Mouse (Mus musculus) limb, embryonic 10.5 days (tissue): ENCODE results near the gene Anp32b. TPM values are rescaled to one million over a fixed set of nuclear protein-coding genes. Genes with fewer than 3 reads are reported as not detected.

Experiments
- DNase-seq: peaks from one replicate; pipeline ENCODE4 v3.0.0-alpha.2; 2017; ENCODE audit warnings: low spot score
- H3K27ac ChIP-seq: fragments of 300-500 bp; sonication (generic); 2 replicates; pipeline ENCODE4 v1.5.1; 2016; ENCODE audit warnings: mild to moderate bottlenecking
- H3K27me3 ChIP-seq: fragments of 300-500 bp; sonication (generic); 2 replicates; pipeline ENCODE4 v1.6.1; 2016; ENCODE audit warnings: low read depth, mild to moderate bottlenecking; ENCODE audit not compliant: poor library complexity, severe bottlenecking
- H3K36me3 ChIP-seq: fragments of 300-500 bp; sonication (generic); 2 replicates; pipeline ENCODE4 v1.6.1; 2016; ENCODE audit warnings: mild to moderate bottlenecking, moderate library complexity
- H3K4me1 ChIP-seq: fragments of 300-500 bp; sonication (generic); 2 replicates; pipeline ENCODE4 v1.6.1; 2016
- H3K4me3 ChIP-seq: fragments of 300-500 bp; sonication (generic); 2 replicates; pipeline ENCODE4 v1.5.1; 2016; ENCODE audit warnings: mild to moderate bottlenecking, moderate library complexity
- H3K9me3 ChIP-seq: fragments of 300-500 bp; sonication (generic); replicated peaks from 2 replicates; pipeline ENCODE4 v1.6.1; 2016; ENCODE audit warnings: mild to moderate bottlenecking
- WGBS: fragments of 180-500 bp; shearing (Covaris S2); methylation state at CpG from one replicate; pipeline ENCODE4 v1.1.7; 2016; 5-methylcytosine and 5-hydroxymethylcytosine counted together
- polyA plus RNA-seq: library from polyadenylated mRNA; unstranded; fragments of >200 nt; fragmentation: Nextera tagmentation; extraction: Ambion mirVana; gene quantifications from 2 replicates; pipeline ENCODE4 v1.2.1, GENCODE M21; 2016

Gene Anp32b
- polyA plus RNA-seq, 1 experiment from 2014 or later, result 405 TPM

GRCm38 (mm10) chr4:46442501-46442900 is 8.2 kb upstream of the Anp32b start:
- Histone ChIP-seq H3K4me3 (no peak overlapping the region), H3K27ac (no peak overlapping the region), H3K9me3 (no peaks in the 10 kb centered on the region), H3K4me1 (no peaks in the 10 kb centered on the region; the same call in 1 of the 2 replicates), H3K27me3 (no peaks in the 10 kb centered on the region), H3K36me3 (no peaks in the 10 kb centered on the region)
- WGBS, result 80% methylated on average over 4 of the region's 4 CpGs
- DNase-seq, result no peak

DNA sequence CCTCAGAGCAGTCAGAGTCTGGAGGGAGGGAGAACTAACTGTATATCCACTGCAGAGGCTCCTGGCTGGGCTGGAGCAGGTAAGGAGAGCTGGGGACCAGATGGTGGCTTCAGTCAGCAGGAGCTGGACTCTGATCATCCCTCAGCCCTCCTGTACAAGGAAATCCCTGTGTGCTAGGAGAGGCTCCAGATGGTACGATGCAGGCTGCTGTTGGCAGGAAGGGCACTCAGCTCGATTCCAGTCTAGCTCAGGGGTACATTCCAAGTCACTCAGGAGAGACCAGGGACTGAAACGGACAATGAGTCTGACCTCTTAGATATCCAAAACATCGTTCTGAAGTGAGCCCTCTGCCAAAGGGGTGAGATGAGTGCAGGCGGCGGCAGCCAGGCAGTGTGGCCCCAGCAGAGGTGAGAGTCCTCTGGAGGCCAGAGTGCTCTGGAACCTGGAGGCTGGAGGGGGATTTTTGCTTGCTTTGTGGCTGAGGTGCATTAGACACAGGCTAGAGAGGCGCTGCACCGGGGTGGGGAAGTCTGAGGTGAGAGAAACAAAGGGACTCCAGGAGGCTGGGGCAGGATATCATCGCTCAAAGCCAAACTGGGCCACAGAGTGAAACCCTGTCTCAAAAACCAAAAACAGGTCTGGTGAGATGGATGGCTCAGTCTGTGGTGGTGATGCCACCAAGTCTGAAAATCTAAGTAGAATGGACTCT is 5.3 kb upstream of the Anp32b start:
- Histone ChIP-seq H3K27ac (no peak overlapping the region), H3K9me3 (no peaks in the 10 kb centered on the region)
- WGBS, result 57% methylated on average over 9 of the region's 9 CpGs

GRCm38 (mm10) chr4:46447461-46447860 is 3.2 kb upstream of the Anp32b start:
- WGBS, result 62% methylated on average over 1 of the region's 1 CpGs
- no peak overlapping the region for H3K27ac ChIP-seq
- no peaks in the 10 kb centered on the region for H3K27me3 ChIP-seq
- peaks cover 13% of the 10 kb centered on the region for H3K4me1 ChIP-seq
- H3K9me3 ChIP-seq, result no peaks in the 10 kb centered on the region
- no peaks in the 10 kb centered on the region for H3K36me3 ChIP-seq
- no peak for DNase-seq
- no peak overlapping the region for H3K4me3 ChIP-seq

More for the DNA sequence above, 5.3 kb upstream of the Anp32b start:
- Histone ChIP-seq H3K4me3 (no peak overlapping the region), H3K27me3 (no peaks in the 10 kb centered on the region), H3K4me1 (peaks cover 6% of the 10 kb centered on the region), H3K36me3 (no peaks in the 10 kb centered on the region)
- no peak for DNase-seq

GRCm38 (mm10) chr4:46448886-46449285 is 1.8 kb upstream of the Anp32b start:
- Histone ChIP-seq H3K9me3 (no peaks in the 10 kb centered on the region), H3K27me3 (no peaks in the 10 kb centered on the region), H3K27ac (no peak overlapping the region), H3K36me3 (peaks cover 4% of the 10 kb centered on the region), H3K4me3 (no peak overlapping the region), H3K4me1 (peaks cover 28% of the 10 kb centered on the region)
- WGBS, result 66% methylated on average over 6 of the region's 6 CpGs
- no peak for DNase-seq

DNA sequence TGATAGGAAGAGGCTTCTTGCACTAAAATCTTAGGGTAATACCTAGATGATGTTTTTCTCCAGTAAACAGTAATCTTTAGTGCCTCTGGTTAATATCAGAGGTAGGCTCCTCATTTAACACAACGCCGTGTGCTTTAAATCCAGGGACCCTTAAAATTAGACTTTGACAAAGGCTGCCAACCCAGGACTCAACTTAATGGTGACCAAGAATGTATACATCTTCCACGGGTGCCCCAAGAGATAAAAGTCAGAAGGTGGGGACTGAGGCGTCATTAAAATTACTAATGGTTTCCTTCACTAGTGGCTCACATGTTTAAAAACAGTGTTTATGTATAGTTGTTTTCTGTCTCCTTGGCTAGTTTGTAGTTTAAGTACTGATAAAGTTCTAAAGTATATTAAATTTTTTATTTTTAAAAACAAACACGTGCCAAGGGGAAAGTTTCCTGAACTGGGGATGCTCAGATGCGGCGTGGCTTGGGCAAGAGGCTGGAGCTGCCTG is 633 bp upstream of the Anp32b start:
- 22% methylated on average over 7 of the region's 7 CpGs for whole genome bisulfite sequencing

DNA sequence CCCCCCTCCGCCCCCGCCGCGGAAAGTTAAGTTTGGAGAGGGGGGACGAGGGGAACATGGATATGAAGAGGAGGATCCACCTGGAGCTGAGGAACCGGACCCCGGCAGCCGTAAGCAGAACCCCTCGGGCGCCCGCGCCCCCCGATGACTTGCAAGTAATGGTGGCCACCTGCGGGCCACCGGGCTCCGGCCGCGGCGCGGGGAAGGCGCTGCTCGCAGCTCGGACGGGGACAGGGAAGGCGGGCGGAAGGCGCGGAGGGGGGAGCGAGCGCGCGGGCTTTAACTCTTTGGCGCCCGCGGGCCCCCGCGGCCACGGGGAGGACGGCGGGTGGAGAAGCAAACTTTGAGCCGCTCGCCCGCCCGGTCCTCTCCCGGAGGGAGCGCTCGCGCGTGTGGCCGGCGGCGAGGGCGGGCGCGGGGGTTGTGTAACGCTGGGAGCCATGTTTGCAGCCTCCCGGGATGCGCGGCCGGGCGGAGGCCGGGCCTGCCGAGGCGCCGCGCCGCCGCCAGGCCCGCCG is 597 bp downstream of the Anp32b start:
- Histone ChIP-seq H3K9me3 (no peaks in the 10 kb centered on the region), H3K4me3 (peak overlapping the region; percentile 90), H3K27ac (peak overlapping the region; percentile 100), H3K27me3 (no peaks in the 10 kb centered on the region), H3K36me3 (peaks cover 9% of the 10 kb centered on the region), H3K4me1 (peaks cover 41% of the 10 kb centered on the region)
- DNase-seq, result peak; percentile 78
- WGBS, result under 1% methylated on average over 69 of the region's 70 CpGs

More for the DNA sequence above, 633 bp upstream of the Anp32b start:
- no peak for DNase-seq
- Histone ChIP-seq H3K4me1 (peaks cover 35% of the 10 kb centered on the region), H3K27me3 (no peaks in the 10 kb centered on the region), H3K36me3 (peaks cover 4% of the 10 kb centered on the region), H3K27ac (peak overlapping the region; percentile 100), H3K4me3 (peak overlapping the region; percentile 90), H3K9me3 (no peaks in the 10 kb centered on the region)

DNA sequence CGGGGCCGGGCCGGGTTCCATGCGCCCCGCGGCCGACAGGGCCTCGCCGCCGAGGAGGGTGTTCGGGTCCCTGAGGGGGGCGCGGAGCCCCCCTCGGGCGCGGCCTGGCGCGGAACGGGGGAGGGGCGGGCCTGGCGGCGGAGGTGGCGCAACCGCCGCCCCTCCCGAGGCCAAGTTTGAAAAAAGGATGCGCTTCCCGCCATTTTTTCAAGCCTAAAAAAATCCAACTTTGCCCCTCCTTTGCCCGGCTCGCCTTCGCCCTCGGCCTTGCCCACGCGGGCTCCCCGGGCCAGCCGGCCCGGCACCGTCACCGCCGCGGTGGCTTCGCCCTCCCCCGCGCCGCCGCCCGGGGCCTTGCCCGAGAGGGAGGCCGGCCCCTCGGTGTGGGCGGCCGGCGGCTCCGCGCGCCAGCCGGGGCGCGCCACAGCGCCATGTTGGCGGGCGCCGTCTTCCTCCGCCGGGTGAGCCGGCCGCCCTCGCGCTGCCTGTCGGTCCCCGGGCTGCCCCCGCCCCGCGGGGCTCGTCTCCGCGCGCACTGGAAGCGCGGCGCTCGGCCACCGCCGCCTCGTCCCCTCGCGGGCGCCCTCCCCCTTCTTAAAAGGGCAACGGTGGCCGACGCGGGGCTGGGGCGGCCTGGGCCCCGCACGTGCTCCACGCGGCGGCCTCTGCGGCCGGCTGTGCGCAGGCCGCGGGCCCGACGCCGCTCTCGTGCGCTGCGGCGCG is 1.2 kb downstream of the Anp32b start:
- Histone ChIP-seq H3K27me3 (no peaks in the 10 kb centered on the region), H3K4me3 (peak overlapping the region; percentile 90), H3K4me1 (peaks cover 47% of the 10 kb centered on the region), H3K9me3 (no peaks in the 10 kb centered on the region), H3K27ac (peak overlapping the region; percentile 100), H3K36me3 (peaks cover 15% of the 10 kb centered on the region)
- peak; percentile 75 for DNase-seq
- WGBS, result under 1% methylated on average over 103 of the region's 111 CpGs

DNA sequence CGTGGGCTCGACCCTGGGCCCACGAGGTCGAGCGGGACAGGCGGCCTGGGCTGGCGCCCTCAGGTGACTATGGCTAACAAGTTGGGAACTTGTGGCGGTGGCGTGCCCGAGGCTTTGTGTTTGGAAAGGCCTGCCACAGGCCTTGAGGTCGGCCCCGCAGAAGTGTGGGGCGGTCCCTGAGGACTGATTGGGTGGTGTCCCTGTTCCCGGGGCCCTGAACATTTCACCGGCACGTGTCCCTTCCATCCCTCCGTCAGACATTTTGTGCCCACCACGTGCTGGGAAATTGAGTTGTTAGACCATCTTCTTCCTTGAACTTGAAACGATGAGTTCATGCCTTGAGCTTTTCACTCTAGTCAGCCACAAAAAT is 1.8 kb downstream of the Anp32b start:
- Histone ChIP-seq H3K9me3 (no peaks in the 10 kb centered on the region), H3K4me1 (peaks cover 47% of the 10 kb centered on the region), H3K27me3 (no peaks in the 10 kb centered on the region), H3K36me3 (peaks cover 20% of the 10 kb centered on the region), H3K27ac (peak overlapping the region; percentile 100), H3K4me3 (peak overlapping the region; percentile 90)
- under 1% methylated on average over 19 of the region's 19 CpGs for WGBS
- peak; percentile 83 for DNase-seq

GRCm38 (mm10) chr4:46452855-46453719 is 2.4 kb downstream of the Anp32b start:
- WGBS, result 33% methylated on average over 13 of the region's 13 CpGs
- Histone ChIP-seq H3K27me3 (no peaks in the 10 kb centered on the region), H3K36me3 (peaks cover 27% of the 10 kb centered on the region), H3K9me3 (no peaks in the 10 kb centered on the region), H3K4me3 (peak overlapping the region; percentile 90), H3K4me1 (peaks cover 47% of the 10 kb centered on the region), H3K27ac (peak overlapping the region; percentile 100)
- DNase-seq, result no peak

GRCm38 (mm10) chr4:46454097-46454864 is 3.6 kb downstream of the Anp32b start:
- no peak for DNase-seq
- Histone ChIP-seq H3K36me3 (peaks cover 35% of the 10 kb centered on the region), H3K4me1 (peaks cover 47% of the 10 kb centered on the region), H3K27ac (no peak overlapping the region), H3K27me3 (no peaks in the 10 kb centered on the region), H3K9me3 (no peaks in the 10 kb centered on the region), H3K4me3 (peak overlapping the region; percentile 90)
- 90% methylated on average over 5 of the region's 5 CpGs for WGBS

- no peak overlapping the region for H3K27ac ChIP-seq
- H3K4me3 ChIP-seq, result no peak overlapping the region
- H3K4me1 ChIP-seq, result peaks cover 37% of the 10 kb centered on the region
- no peaks in the 10 kb centered on the region for H3K27me3 ChIP-seq
- H3K36me3 ChIP-seq, result peaks cover 59% of the 10 kb centered on the region
- WGBS, result 91% methylated on average over 4 of the region's 4 CpGs
- no peaks in the 10 kb centered on the region for H3K9me3 ChIP-seq
- DNase-seq, result no peak
Observed at GRCm38 (mm10) chr4:46456762-46457161, 6.1 kb downstream of the Anp32b start.

DNA sequence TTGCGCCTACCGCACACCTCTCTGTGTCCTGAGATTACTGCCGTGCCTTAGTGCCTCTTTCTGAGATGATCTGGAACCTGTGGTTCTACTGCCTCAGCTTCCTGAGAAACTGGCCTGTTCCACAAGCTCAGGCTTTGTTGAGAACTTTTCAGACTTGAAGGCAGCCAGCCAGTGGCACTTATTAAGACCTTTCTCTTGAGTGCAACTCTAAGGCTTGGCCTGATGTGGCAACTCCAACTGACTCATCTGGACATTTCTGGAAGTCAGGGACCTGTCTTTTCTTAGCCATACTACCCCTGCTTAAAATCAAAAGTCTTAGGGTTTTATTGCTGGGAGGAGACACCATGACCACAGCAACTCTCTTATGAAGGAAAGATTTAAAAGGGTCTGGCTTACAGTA is 6.5 kb downstream of the Anp32b start:
- Histone ChIP-seq H3K27me3 (no peaks in the 10 kb centered on the region), H3K9me3 (no peaks in the 10 kb centered on the region), H3K4me1 (peaks cover 36% of the 10 kb centered on the region), H3K36me3 (peaks cover 63% of the 10 kb centered on the region), H3K27ac (no peak overlapping the region), H3K4me3 (no peak overlapping the region)
- no peak for DNase-seq
- over 99% methylated on average over 3 of the region's 3 CpGs for WGBS
